Mouse (Mus musculus) layer of hippocampus, adult 9-11 months (tissue): ENCODE results near the gene Foxl1.

Source experiments
- DNase-seq: peaks from one replicate; pipeline ENCODE4 v3.0.0; 2022

Gene Foxl1

DNA sequence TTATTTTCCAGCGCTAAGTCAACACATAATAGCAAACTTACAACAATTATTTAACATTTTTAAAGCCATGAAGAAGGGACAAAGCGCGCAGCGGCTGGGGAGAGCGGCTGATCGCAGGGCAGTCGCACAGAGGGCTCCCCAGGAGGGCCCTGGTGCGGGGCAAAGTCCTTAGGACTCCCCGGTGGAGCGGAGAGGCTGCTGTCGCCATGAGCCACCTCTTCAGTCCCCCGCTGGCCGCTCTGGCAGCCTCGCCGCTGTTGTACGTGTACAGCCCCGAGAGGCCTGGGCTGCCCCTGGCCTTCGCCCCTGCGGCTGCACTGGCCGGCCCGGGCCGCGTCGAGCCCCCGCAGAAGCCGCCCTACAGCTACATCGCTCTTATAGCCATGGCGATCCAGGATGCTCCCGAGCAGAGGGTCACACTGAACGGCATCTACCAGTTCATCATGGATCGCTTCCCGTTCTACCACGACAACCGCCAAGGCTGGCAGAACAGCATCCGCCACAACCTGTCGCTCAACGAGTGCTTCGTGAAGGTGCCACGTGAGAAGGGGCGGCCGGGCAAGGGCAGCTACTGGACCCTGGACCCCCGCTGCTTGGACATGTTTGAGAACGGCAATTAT is at the start of gene Foxl1:
Gene Foxl1 (plus strand): TSS at position 185 of the 620 bp plus-strand sequence.
- DNase-seq: no peak

DNA sequence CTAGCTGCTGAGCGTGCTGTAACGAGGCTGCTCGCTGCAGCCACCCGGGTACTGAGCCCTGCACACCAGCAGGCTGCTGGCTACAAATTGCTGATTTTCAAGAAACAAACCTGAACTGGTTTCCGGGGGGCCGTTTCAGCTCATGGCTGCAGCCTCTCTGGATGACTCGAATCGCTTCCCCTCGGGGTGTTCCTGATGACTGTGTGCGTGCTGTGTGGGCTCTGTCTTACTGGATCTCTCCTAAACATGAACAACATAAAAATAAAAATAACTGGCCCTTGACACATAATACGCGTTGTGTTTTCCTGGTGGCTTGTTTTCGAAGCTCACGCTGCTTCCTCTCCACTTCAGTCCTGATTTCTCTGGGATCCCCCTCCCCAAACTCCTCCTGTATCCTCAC is 49.0 kb upstream of the Foxl1 start:
- no peak for DNase-seq

DNA sequence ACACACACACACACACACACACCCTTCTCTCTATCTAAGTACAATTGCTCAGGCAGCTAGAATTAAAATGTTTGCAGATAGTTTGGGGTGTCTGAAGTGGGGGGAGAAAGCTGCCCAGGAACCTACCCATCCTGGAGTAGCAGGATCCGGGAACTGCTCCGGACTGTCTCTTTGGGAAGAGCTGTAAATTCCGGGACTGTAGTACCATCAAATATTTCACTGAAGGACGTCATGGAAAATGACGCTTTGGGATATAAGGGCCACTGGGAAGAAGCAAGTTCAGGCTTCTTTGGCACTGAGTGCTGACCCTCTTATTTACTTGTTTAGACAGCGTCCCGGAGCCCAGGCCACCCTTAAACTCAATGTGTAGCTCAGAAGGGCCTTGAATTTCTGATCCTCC is 48.5 kb upstream of the Foxl1 start:
- DNase-seq: no peak

DNA sequence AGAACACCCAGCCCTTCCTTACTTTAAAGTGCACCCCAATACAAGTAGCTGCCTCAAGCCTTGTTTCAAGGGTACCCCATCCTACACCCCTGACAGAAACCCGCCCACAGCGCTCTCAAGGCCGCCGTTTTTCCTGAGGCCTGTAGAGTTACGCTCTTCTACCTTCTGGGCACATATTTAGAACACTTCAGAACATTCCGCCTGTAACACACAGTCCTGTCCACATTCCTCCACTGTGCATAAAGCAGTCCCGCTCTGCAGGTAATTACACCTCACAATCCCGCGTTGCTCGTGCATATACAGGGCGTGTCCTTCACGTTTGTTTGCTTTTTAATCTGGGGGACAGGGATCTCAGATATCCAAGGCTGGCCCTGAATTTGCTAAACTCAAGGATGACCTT is 47.8 kb upstream of the Foxl1 start:
- no peak for DNase-seq

DNA sequence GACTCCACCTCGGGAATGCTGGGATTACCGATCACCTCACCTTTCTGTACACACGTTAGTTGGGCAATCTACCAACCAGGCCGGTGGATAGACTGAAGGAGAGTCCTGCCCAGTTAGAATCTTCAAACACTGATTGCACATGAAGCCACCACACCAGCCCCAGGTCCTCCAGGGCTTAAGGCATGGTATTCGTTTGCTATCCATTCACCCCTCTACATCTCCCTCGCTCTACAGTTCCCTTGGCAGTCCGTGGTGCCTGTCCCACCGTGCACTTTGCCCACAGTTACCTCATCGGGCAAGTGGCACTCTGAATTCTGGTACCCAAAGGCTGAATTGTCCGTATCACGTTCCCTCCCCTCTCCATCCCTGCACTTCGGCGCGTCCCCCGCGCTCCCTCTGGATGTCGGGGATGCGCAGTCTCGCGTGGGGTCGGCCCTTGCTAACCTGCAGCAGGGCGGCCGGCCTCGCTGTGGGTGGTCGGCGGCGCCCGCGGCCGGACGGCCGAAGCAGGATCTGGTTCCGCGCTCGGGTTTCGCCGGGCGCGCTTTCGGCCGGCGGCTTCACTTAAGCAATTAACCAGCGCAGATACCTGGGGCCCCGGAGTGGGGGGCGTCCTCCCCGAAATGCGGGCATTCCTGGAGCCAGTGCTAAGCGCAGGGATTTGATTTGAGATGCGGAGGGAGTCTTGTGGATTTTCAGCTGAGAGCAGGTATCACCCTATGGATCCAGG is 47.2 kb upstream of the Foxl1 start:
- DNase-seq: no peak

DNA sequence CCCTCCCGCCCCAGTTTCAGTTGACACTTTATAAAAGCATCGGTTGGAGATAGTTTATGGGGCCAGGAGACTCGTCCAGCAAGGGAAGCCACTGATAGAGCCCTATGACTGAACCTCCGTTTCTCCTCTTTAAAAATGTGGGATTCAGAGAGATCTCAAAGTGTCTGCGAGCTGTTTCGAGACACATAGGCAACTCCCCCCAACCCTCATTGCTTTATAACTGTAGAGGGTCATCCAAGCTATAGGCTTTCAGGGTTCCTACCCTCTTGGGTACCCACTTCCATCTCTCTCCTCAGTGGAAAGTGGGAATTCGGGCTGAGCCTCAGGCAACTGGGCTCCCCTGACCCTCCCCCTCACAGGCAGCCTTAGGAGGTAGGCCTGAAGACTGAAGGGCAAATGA is 46.3 kb upstream of the Foxl1 start:
- no peak for DNase-seq

DNA sequence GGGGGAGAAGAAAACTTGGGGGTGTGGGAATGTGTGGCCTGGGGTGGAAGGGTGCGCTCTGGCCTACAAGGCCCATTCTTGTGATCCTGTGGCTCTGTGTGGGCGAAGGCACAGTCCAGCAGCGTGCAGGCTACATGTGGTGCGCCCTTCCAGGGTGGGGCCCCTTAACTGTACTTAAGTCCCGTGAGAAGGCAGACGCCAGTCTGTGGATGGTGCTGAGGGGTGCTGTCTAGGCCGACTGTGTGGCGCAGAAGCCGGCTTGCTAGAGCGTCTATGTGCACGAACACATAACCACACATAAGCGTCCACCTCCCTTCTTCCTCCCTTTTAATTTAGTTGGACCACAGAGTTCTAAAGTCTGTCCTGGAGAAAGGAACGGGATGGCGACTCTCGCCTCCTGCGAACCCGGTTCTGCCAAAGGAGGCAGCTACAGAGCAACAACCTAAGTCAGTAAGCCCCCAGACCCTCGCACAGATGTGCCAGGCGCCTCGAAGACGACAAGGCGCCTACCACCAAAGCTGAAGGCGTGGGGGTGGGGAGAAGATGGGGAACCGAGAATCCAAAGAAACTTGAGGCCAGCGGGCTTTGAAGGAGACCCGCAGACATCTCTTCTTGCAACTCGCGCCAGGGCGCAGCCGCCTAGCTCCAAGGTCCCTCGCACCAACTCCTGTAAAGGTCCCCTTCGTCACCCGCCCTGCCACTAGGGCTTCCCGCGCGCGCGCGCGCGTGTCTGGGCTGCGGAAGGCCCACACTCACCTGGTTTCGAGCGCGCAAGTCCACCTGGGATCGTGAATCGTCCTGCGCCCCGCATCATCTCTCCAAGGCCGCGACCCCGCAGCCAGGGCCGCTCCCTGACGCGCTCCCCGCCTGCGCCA is 45.3 kb upstream of the Foxl1 start:
- DNase-seq: no peak

DNA sequence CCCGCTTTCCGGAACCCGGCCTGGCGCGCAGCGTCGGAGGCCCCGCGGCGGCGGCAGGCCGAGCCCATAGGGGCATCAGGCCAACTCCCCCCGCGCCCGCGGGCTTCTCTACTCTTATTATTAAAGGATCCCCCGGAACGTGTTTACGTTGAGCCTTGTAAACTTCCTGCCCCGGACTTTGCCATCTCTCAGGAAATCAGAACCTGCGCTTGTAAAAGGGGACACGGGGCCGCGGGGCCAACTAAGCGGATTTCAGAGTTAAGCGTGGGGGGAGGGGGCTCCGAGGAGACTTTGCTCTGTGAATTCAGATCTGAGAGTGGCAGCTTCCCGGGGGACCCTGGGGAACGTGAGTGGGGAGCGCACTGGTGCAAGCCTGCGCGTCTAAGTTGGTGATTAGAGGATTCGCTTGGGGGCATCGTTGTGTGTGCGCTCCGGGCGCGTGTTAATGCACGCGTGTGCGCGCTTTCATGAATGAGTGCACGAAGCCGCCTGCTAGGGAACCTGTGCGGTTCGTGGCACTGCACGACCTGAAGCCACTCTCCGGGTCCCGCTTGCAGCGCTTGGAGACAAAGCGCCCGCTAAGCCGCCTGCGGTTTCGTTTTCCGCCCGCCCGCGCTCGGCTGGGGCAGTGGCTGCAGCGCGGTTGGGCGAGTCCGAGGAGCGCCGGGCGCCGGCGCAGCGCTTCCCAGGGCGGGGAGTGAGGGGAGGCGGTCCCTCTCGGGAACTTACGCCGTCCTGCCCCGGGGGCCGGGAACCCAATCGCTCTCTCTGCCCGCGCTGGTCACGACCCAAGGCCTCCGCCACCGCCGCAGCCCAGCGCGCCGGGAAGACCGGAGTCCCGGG is 44.4 kb upstream of the Foxl1 start:
- DNase-seq: no peak

DNA sequence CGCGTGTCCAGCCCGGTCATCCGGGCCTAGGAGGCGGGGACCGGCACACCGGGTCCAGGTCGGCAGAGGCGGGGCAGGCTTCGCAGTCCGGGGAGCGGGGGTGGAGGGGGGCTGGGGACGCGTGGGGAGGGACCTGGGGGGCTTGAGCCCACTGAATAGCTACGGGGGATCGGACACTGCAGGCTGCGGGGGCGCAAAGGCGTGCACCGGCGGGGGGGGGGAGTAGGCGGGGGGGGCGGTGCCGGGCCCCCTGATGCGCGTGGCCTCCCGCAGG is 43.9 kb upstream of the Foxl1 start:
- DNase-seq: no peak

DNA sequence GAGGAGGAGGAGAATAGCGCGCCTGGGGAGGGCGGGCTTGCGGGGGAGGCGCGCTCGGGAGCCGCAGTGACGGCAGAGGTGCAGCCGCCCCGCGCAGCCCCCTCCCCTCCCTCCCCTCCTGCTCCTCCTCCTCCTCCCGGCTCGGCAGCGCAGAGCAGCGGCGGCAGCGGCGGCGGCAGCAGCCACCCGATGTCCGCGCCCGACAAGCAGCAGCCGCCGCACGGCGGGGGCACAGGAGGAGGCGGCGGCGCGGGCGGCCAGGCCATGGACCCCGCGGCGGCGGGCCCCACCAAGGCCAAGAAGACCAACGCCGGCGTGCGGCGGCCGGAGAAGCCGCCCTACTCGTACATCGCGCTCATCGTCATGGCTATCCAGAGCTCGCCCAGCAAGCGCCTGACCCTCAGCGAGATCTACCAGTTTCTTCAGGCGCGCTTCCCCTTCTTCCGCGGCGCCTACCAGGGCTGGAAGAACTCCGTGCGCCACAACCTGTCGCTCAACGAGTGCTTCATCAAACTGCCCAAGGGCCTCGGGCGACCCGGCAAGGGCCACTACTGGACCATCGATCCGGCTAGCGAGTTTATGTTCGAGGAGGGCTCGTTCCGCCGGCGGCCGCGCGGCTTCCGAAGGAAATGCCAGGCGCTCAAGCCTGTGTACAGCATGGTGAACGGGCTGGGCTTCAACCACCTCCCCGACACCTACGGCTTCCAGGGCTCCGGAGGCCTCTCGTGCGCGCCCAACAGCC is 43.4 kb upstream of the Foxl1 start, which contains the start of gene Foxf1:
Gene Foxf1 (plus strand): TSS at position 177 of the 742 bp plus-strand sequence.
- no peak for DNase-seq

DNA sequence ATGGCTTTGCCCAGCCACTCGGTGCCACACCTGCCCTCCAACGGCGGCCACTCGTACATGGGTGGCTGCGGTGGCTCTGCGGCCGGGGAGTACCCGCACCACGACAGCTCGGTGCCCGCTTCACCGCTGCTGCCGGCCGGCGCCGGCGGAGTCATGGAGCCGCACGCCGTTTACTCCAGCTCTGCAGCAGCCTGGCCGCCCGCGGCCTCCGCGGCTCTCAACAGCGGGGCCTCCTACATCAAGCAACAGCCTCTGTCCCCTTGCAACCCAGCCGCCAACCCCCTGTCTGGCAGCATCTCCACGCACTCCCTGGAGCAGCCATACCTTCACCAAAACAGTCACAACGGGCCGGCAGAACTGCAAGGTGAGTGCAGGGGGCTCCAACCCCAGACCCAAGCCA is 42.7 kb upstream of the Foxl1 start:
- no peak for DNase-seq

DNA sequence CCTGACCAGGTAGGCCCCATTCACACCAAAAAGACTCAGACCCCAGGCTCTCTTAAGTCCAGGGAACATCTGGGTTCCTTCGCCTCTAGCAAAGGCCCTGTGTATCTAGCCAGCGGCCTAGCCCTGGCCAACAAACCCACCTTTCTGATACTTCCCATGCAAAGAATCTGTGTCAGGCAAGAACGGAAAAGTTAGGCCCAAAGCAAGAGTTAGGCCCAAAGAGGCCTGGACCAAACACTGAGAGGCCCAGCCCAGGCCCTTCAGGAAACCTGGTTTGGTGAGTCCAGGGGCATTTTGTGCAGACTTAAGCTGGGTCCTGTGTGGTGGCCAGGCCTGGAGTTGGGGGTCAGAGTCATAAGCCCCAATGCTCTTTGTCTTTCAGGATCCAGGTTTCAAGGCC is 42.2 kb upstream of the Foxl1 start:
- no peak for DNase-seq

DNA sequence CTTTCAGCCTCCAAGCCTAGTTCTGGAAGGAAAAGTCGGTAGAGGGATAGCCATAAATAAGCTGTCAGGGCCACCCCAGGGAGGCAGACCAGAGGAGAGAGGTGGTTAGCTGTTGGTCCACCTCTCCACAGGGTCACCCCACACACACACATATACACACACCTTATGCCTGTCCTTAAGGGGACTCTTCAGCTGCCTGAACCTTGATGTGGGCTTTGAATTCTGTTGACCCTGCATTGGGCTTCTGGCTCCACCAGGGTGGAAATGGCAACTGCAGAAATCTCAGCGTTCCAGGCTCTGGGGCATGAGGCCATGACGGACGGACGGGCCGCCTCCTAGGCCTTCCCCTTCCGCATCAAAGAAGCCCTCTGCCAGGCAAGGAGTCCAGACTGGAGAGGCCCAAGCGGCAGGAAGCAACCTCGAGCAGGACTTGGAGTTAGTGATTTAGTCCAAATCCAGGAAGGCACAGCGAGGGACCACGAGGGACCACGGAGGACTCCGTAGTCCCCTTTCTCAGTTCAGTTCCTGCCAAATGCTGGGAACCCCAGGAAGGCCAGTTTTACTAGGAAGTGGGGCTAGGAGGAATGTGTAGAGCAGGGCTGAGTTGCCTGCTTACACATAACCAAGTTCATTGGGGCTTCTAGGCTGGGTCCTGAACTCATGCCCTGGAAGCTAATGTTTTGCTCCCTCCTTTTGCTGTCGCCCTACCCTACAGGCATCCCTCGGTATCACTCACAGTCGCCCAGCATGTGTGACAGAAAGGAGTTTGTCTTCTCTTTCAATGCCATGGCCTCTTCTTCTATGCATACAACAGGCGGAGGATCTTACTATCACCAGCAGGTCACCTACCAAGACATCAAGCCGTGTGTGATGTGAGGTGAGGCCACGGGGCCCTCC is 41.5 kb upstream of the Foxl1 start:
- no peak for DNase-seq

DNA sequence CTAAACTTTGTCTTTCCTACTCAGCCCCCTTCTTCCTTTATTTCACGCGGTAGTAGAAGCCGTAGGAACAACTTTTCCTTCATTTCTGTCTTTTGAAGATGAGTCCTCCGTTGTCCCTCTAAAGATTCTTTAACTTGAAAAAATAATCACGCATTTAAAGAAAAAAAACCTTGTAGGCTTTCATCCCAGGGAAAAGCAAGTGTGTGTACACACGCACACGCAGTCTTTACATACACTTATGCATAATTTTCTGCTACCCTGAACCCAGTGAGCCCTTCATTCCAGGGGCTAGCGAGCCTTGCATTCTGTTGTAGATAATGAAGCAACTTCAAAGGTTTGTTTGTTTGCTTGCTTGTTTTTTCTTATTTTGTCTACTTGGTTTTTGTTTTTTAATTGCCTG is 39.5 kb upstream of the Foxl1 start:
- no peak for DNase-seq

DNA sequence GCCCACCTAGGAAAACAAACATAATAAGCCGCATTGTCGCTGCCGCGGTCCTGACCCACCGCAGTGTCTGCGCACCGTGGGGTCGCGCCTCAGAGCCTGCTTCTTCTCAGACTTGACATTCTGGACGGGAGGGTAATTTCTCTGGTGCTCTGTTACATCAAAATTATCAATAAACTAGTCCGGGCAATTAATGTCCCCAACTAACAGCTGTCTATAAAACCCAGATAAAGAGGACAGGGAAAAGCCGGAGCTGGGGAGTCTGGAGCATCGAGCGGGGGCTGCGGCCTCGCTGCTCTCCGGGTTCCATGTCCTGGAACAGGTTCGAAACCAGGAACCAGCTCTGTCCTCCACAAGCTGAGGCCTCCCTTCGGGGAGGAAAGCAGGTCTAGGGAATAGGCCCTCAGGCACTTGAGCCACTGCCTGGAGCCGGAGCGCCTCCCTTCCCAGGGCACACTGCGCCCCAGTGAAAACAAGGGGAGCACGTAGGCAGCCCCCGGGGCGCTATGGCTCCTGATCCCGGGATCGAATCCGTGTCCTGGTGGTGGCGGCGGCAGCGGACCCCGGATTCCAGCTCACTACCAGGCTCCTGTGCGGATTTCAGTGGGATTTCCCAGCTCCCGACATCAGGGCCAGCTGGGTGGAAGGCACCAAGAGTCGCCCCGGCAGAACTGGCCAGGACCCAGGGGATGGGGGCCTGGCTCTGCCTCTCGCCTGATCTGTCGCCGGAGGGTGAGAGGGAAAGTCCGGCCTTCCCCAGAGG is 38.7 kb upstream of the Foxl1 start:
- no peak for DNase-seq

DNA sequence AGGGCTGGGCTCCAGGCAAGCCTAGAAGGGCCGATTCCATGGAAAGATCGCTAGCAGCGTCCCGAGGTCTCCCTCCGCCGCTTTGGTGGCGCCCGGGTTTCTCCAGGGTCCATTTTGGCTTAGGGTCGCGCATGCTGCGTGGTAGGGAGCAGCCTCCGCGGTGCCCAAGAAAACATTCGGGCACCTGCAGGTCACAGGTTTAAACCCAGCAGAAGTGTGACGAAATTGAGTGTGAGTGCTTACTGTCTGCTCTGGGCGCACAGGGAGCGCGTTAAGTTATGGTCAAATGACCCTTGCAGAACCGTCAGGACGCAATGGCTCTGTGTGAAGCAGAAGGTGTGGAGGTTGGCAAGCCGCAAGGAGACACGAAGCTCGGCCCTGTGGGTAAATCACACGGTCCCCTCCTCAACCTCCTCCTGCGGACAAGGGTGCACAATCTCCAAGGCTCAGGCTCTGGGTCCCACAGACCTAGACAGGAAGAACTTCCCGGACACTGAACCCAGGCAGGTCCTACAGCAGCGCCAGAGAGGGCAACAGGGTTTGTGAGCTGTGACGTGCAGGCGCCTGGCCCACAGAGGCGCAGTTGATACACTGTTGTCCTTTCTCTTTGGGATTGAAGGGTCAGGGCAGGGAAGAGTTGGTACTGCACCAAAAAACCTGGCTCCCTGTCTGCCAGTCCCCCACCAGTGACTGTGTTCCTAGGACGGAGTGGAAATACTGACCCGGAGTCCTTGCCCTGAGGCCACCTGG is 37.9 kb upstream of the Foxl1 start:
- DNase-seq: no peak

DNA sequence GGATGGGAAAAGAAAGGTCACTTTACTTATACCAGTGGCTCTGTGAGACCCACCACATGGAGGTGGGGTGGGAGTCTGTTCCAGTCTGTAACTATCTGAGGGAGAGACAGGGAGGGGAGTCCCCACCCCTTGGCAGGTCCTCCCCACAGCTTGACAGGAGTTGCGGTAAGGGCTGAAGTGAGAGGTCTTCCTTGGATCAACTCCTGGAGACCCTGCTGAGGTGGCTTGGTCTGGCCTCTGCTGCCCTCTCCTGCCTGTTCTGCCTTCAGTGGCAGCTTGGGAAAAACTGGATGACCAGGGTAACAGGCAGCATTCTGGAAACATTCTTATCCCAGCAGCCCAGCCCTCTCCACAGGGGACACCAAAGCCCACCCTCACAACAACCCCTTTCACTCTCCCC is 37.0 kb upstream of the Foxl1 start:
- DNase-seq: no peak

DNA sequence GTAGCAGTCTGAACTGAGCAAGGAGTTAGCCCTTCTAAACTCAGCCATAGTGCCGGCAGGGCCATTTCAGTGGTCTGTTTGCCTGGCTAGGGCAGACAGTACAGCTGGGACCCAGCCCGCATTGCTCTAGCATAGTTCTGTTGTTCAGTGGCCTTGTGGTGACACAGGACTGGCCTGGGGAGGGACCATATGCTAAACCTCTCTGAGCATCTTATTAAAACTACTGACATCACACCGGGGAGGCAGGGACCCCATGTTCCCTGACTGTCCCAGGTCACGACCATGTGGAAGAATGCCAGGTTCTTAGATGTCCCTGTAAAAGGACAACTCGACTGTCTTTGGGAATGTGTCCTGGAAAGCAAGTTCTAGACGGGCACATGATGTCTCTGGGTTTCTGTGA is 35.6 kb upstream of the Foxl1 start:
- DNase-seq: no peak

DNA sequence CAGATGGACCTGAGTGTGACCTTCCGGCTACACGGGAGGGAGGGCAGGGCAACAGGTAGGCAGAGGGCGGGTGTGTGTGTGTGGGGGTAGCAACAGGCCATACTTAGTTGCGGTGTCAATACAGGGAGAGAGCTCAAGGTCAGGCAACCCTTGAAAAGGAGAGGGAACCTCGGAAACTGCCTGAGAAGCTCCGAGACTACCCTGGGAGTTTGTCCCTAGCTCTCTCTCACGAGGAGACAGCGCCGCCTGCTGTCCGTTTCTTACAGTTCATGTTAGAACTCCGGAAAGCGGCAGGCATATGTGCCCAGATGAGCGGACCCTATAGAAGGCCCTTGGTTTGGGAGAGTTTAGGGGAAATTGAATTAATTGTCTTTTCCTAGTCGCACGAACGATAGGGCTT is 35.1 kb upstream of the Foxl1 start:
- DNase-seq: peak; percentile 50

DNA sequence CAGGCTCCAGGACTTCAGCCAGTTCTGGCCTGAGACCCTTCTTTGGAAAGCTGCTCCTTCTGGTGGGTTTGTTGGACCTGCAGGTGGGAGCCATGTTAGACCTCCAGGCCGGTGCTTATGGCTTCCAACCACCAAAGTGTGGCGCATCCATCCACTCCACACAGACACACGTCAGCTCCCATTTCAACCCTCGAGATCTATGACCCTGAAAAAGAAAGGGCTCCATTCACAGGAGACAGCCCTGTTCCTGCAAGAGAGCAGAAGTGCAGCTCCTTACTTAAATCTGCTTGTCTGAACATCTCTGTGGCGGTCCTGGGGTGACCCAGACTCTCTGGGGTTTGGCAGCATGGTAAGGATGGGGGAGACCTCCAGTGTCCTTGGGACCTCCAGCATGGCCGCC is 34.2 kb upstream of the Foxl1 start:
- DNase-seq: no peak
